Mouse (Mus musculus) natural killer cell, adult 2 months (primary cell): ENCODE data around the gene Cd72.
A peak's percentile ranks its signal among the peaks of the same experiment; 100 is the strongest.
"Not testable (repeated sequence)": the region's sequence is repeated elsewhere in the genome, so short reads cannot be mapped to it uniquely, and the experiment has no call there.

Experiments
- DNase-seq, 2 experiments: peaks; one replicate each; pipeline ENCODE4 v3.0.0; 2022; ENCODE audit warnings: low spot score in 2 of 2

Cd72 gene

DNA sequence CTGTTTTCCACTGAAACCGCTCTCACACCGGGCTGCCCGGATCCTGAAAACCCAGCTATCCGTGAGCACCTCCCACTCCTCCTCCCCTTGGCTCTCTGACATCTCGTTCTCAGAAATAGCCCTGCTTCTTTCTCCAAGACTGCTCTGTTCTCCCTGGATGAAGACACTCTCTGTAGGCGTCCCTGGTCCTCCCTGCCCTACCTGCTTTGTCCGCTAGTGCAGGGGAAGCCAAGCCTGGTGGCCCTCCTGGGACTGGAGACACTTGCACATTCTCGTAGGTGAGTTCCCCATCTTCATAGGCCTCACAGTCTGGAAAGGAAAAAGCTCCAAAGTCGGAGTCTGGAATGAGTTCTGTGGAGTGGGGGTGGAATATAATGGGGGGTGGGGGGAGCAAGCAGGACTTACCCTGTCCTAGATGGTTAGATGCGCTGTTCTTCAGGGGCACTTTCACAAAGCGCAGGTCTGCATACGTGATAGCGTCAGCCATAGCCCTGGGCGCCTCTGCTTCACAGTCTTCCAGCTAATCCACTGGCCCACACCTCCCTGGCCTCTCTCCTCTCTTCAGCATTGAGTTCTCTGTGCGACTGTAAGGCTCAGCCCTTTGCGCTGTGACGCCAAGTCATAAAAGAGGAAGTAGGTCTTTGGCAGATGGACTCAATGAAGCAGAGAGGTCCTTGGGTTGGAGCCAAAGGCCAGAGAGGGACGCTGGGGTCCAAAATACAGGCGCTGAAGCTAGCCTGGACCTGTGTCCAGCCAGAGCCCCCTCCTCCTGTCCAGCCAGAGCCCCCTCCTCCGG lies at the start of gene Cd72:
Gene Cd72, minus strand, starts transcription at position 588 of the 796 bp plus-strand sequence.
- DNase-seq: peak in 1 of 2 experiments; percentile 66

DNA sequence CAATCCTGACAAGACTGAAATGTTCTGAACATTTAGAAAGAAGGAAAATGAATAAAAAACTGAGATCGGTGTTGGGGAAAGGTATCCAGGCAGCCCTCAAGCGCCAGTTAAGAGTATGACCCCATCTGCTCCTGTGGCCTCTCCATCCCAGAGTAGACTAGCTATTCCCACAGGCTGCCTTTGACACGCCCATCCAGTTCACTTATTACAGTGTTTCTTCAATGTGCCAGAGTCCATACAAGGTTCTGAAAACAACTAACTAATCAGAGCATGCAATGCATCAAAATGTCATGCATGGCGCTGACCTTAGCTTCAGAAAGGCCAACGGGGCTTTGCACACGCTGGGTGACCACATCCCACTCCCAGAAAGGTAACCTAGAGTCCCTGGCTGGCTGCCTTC lies 49.1 kb upstream of the Cd72 start:
- DNase-seq: no peak

DNA sequence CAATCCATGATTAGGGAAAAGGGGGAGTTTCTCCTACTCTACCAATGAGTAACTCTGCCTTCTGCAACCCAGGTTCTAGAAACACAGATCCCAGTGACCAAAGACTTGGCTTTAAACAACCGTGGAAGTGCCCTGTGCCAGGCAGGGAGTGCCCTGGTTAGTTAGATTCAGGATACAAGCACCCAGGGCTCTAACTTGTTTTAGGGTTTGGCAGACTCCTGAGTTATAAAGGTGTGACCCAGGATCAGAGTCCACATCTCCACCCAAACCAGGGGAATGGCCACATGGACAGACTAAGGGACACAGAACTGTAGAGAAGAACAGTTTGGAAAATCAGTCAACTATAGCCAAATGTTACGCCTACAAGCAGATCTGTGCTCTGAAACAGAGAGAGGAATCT lies 48.6 kb upstream of the Cd72 start:
- DNase-seq: no peak

DNA sequence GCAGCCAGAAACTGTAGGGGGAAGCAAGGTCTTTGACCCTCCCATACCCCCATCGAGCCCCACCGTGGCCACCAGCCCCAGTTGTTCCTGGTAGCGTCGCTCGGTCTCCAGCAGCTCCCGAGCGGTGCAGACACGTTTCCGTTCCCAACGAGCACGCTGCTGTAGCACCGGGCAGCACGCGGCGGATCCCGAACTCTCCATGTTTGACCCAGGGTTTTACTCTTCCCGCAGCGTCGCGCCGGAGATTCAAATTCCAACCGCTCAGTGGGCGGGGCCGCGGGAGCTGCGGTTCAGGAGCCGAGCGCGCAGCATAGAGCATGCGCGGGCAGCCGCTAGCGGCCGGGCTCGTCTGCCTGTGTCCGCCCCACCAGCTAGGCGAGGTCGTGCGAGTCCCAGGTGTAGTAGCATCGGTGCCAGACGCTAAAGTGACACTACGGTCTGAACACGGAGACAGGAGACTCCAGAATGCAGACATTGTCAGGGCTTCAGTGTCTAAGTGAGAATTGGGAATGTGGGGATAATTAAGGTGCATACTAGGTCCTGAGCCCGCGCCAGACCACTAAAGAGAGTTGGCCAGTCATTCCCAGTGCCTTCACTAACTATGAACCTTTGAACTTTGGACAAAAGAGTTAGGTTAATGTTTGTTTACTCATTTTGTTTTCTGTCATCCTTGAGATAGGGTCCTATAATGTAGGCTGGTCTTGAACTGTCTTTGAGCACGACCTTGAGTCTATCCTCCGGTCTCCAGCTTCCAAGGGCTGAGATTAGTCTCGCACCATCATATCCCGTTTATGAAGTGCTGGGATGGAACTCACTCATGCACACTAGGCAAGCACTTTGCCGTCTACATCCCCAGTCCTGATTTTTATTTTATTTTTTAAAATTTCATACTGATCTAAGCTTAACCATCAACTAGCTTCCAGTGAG lies 45.2 kb upstream of the Cd72 start, which contains the start of gene Arhgef39:
Gene Arhgef39, minus strand, starts transcription at position 289 of the 927 bp plus-strand sequence.
- DNase-seq: peak in 1 of 2 experiments; percentile 34

DNA sequence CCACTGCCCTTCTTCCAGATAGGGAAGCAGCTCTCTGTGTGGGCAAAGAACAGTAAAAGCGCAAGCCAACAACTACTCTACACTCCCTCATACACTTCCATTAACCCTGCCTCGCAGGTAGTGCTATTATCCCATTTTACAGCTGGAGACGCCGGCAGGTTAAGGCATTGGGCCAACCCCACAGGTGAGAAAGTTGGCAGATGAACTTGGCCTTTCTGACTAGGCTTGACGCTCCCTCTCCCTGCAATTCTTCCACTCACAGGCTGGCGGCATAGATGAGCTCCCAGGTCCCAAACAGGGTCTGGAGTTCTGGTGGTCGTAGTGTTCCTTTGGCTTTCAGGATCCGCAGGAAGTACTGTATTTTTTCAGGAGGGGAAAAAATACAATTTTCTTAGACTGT lies 44.6 kb upstream of the Cd72 start:
- no peak for DNase-seq

DNA sequence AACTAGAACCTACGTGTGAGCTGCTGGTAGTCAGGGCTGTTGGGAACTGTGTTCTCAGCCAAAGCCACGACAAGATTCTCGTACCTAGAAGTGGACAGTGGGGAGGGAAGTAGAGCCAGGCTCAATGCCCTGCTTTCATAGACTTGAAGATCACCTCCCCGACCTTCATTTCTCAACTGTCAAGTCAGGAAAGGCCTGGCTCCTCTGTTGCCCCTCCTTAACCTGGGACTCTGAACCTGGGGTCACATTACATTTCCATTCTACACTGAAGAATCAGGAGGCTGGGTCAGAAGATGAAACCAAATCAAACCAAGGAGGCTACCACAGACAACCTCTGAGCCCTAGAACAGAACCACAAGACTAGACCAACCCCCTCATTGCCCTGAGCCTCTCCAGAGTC lies 43.5 kb upstream of the Cd72 start:
- no peak for DNase-seq

DNA sequence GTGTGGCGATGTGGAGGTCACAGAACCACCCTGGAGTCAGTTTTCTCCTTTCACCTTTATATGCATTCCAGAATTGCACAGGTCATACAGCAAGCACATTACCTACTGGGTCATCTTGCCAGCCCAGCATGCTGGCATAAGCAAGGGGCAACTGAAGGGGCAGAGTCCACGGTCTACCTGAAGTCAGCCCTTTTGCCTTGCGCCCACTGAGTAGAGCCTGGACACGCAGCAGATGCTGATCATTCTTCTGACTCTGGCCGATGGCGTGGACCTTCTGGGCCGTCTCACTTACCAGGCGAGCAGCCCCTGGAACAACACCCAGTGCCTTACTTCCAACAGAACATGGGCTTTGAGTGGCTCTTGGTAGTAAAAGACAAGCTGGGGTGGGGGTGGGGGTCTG lies 43.0 kb upstream of the Cd72 start:
- no peak for DNase-seq

DNA sequence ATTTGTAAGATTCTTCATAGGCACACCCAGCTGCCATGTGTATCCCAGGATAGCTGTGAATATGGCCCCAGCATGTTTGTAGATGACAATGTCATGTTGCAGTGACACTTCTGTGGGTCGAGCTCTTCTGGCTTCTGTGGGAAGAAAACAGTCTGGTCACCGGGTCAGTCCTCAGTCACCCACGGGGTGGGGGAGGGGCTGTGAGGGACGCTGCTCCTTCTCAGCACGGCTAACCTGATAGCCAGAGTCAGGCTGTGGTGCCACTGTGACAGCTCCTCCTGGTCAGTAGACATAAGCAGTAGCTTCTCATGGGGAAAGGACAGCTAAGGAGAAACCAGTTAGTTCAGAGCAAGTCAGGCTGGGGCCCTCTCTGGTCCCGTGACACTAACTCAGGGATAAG lies 42.2 kb upstream of the Cd72 start:
- DNase-seq: no peak

DNA sequence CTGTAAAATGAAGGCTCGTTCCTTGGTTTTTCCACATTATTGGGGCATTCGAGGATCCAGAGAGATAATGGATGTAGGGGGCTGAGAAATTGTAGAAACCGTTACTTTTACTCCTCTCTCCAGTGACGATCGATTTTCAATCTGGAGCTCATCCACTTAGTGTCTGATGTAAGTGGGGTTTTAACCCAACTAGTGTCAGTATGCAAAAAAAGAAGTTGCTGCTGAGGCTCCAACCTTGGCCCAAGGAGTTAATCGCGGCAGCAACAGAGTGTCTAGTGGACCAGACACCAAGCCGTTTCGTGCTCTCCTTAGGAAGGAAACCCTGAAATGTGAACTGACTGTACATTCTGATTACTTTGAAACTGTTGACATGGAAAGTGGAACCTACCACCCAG lies 39.4 kb upstream of the Cd72 start:
- no peak for DNase-seq

DNA sequence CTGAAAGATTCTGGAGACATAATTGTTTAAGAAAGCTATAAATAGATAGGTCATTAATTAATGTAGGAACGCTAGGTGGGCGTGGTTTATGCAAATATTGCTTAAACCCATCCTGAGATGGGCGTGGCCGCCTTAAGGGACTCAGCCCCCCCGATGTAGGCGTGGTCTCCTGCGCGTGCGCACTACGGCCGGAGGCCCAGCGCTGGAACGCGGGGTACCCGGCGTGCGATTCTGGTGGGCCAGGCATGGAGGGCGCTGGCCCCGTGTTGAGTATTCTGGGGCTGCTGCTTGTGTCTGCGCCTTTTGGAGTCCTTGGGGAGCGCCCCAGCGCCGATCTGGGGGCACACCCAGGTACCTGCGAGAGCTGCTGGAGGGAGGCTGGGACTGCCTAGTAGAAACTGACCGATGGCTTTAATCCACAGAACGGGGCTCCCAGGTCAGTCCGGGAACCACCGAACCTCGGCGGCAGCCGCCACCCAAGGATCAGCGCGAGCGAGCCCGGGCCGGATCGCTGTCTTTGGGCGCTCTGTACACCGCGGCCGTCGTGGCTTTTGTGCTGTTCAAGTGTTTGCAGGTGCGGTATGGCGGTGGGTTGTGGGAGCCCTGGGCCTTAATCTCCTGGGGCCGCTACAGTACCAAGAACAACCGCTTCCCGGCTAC lies 38.9 kb upstream of the Cd72 start:
- peak; percentile 97 to 98 for DNase-seq

DNA sequence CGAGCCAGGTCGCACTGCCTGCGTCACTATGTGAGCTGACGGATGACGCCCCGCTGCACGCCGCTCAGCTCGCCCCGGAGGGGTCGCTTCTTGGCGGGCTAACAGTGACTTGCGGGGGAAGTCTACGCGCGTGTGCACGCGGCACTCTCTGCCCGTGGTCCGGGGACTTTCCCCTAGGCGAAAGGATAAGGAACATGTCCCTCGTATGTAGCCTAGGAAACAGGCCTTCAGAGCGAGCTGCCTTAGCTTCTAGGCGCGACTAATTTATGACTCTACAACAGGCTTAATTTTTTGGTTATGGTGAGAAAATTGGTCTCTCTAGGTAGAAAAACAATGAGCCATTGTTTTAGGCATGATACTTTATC lies 38.4 kb upstream of the Cd72 start, which contains the start of gene Ccdc107:
Gene Ccdc107, plus strand, starts transcription at position 80 of the 365 bp plus-strand sequence.
- peak; percentile 94 to 96 for DNase-seq

DNA sequence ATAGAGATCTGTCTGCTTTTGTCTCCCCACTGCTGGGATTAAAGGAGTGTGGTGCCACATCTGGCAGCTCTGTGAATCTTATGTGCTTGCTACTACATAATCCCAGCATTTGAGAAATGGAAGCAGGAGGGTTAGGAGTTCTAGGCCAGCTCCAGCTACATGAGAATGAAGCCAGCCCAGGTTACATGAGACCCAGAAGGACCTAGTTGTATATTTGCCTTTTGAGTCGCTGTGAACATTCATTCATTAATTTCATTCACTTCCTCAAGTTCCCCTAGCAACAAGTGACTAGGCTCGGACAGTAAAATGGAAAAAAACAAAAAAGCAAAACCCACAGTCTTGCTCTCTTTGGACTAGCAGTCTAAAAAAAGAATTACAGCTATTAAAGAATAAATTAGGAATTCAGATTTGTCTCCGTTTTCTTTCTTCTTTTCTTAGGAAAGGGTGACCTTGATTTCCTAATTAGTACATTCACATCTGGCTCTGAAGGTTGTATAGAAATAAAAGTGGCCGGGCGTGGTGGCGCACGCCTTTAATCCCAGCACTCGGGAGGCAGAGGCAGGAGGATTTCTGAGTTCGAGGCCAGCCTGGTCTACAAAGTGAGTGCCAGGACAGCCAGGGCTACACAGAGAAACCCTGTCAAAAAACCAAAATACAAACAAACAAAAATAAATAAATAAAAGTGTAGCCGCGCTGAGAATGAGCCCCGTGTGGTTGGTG lies 37.8 kb upstream of the Cd72 start:
- DNase-seq: peak in 1 of 2 experiments; percentile 41

DNA sequence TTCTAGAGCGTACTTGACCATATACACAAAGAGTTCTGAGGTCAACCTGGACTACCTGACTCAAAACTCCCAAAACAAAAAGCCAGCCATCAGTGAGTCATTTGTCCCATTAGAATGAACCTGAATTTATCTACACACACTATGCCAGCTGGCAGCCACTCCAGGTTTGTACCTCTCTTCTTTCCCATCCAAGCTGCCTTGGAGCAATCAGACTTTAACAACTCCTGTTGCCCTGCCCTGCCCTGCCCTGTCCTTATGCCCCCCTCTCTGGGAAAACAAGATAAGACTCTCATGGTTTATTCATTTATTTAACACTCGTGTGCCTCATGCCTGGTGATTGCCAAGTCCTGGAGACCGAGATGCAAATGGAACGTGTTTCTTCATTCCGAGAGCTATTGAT lies 36.4 kb upstream of the Cd72 start:
- DNase-seq: no peak

DNA sequence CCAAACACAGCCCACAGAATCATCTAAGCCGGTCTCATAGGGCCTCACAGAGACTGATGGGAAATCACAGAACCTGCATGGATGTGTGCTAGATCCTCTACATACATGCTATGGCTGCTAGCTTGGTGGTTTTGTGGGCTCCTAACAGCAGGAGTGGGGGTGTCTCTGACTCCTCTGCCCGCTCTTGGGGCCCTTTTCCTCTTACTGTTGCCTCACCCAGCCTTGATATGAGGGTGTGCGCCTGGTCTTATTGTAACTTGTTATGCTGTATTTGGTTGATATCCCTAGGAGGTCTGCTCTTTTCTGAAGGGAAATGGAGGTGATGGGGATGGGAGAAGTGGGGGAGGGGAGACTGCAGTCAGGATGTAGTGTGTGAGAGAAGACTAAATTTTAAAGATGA lies 35.2 kb upstream of the Cd72 start:
- DNase-seq: no peak

DNA sequence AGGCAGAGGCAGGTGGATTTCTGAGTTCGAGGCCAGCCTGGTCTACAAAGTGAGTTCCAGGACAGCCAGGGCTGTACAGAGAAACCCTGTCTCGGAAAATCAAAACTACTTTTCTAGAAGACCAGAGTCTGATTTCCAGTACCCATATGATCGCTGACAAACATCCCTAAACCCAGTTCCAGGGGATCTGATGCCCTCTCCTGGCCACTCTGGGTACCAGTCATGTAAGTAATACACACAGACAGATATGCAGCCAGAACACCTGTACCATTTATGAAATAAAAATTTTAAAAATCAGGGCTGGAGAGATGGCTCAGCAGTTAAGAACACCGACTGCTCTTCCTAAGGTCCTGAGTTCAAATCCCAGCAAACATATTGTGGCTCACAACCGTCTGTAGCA lies 31.2 kb upstream of the Cd72 start:
- DNase-seq: not testable (repeated sequence)

DNA sequence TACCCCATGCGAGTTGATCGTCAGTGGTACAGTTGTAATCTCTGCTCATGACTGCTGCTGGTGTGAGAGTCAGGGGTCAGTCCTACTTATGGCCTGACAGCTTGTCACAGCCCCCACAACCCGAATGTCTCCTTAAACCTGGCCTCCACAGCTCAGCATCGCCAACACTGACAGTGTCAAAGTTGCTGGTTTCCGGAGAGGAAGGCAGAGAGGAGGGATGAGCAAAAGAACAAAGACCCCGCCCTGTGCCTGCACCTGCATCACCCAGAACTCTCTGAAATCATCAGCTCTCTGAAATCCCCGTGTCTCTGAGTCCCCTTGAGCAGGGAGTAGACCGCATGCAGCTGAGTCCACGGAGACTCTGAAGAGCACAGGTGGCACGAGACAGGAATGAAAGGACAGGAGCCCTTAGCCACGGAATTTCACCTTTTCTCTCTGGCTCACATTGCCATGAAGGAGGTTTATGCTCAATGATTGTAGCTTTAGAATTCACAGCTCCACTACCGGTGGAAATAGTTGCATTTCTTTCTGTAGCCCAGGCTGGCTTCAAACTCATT lies 29.2 kb upstream of the Cd72 start, which contains the start of gene Sit1:
Gene Sit1, minus strand, starts transcription at position 200 of the 557 bp plus-strand sequence.
- DNase-seq: no peak

DNA sequence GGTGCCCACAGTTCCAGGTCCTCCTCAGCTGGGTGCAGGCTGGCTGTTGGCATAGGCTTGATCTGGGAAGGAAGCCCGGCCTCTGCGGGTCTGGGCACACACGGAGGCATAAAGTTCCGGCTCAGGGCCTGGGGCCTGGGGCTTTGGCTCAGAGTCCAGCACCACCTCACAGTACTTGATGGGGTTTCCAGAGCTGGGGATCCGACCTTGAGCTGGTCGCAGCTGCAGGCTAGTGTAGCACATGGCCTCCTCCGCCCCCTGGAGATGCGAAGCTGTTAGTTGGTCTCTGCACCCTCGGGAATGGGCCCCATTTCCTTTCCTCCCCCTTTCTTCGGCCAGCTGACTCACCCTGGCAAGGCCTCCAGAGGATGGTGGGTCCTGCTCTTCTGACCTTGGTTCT lies 28.2 kb upstream of the Cd72 start:
- DNase-seq: no peak

DNA sequence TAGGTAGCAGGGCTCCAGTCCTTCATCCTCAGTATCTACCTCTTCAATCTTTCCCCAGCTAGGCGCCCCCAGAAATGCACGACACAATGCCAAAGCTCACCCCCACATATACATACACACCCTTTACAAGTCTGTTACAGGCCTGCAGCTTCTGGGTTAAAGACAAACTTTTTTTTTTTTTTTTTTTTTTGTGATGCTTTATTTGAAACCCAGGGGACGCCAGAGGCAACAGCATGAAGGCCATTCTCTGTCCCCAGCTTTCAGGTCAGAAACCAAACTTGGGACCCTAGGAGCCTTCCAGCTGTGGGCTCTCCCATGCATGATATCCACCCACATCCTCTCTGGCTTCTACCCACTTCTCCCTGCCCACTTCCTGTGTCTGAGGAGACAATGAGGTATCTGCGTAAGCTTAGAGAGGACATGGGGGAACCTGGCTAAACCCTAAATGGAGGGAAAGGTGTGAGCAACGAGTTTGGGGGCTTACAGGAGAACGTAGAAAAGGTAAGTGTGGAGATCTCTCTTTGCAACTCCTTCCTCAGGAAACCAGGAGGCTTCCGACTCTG lies 27.5 kb upstream of the Cd72 start:
- DNase-seq: no peak

DNA sequence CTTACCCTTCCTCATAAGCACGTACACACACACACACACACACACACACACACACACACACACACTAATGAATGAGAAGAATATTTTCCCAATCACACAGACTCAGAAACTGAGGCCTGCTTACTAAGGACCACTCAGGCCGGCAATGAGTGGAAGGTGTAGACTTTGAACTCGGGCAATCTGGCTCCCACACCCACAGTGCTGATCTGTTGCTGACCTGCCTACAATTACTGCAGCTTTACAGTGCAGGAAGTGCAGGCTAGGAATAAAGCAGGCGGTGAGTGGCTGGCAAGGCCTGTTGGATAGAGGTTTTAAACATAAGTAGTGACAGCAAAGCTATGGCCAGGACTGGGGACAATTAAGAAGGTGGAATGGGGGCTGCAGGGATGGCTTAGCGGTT lies 26.6 kb upstream of the Cd72 start:
- DNase-seq: no peak

DNA sequence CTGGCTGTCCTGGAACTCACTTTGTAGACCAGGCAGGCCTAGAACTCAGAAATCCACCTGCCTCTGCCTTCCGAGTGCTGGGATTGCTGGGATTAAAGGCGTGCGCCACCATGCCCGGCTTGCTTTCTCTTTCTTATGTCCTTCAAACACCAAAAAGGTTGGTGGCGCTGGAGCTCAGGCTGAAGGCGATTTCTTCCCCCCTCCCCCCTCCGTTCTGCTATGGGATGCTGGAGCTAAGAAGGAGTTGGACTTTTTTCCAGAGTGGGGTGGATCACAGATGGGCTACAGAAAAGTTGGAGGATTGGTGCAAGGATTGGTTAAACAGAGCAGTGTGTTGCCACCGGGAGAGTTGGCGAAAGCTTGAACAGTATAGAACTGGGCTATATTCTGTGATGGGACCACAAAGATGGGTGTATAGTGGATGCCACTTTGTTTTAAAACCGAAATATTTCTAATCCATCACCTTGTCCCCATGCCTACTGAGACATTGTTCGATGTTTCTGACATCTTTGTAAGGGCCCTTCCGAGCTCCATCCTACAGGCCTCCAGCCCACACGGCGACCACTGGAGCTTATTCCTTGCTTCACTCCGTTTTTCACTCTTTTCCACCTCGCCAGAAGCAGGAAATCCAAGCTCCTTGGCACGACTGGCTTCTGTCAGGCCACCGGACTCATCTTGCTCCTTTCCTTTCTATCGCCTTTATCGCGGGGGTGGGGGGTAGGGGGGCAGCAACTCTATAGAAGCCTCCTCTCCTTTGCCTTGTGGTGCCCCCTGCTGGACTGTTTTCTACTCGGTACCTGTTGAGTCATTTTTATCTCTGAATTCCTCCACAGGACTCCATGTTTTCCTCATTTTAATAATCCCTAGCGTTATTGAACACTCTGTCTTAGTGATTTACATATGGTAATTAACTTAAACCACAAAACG lies 24.7 kb upstream of the Cd72 start:
- peak; percentile 73 to 81 for DNase-seq
